Mouse (Mus musculus): Measurements from ENCODE around the gene Cask.

- no peak for TF ChIP-seq POLR2A (IDR thresholded peaks at IDR 0.05; ENCODE audit: low read depth, low read length)
- TF ChIP-seq CTCF (conservative IDR thresholded peaks at IDR 0.05; ENCODE audit: insufficient read depth, insufficient read length, low read depth, low read length) = no peak
Observed at GRCm38 (mm10) chrX:13716796-13717569, 134.2 kb downstream of the Cask start.
